Mouse (Mus musculus) ES-E14 (cell line): Measurements from ENCODE around the gene Adamts16.

Experiments
- MAFK ChIP-seq: IDR thresholded peaks from 2 replicates; pipeline ENCODE4 v1.6.1; 2014; ENCODE audit warnings: mild to moderate bottlenecking, low read depth, low read length, inconsistent platforms; ENCODE audit not compliant: insufficient read depth
- ZC3H11A ChIP-seq: IDR thresholded peaks from 2 replicates; pipeline ENCODE4 v1.6.1; 2012; ENCODE audit warnings: low read depth, mild to moderate bottlenecking, inconsistent platforms, low read length, borderline replicate concordance

DNA sequence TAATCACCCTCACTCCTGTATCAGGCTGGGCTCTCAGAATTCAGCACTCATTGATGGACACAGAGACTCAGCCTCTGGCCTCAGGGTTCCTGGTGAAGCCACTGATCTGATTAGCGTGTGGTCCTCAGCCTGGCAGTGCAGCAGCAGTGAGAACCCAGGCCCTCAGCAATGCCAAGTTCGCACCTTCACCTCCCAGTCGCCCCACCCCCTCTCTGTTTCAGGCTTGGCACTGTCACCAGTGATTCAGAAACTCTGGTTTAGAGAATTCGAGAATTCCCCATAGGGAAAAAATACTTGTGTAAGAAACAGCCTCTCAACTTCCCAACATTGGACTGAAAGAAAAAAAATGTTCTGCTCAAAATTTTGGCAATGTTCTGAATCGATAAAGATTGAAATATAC, 108.8 kb downstream of the Adamts16 start:
- TF ChIP-seq ZC3H11A, result no peak
- no peak for TF ChIP-seq MAFK
